Mouse (Mus musculus) frontal cortex, adult (tissue): ENCODE data around the gene Snap29.
A peak's percentile ranks its signal among the peaks of the same experiment; 100 is the strongest.

Experiments used
- ATAC-seq: cut with Nextera tagmentation; 2 replicates; pipeline ENCODE4 v1.9.2; 2017; ENCODE audit warnings: mild to moderate bottlenecking, moderate library complexity, mixed read lengths; ENCODE audit not compliant: low TSS enrichment

The Snap29 gene

DNA sequence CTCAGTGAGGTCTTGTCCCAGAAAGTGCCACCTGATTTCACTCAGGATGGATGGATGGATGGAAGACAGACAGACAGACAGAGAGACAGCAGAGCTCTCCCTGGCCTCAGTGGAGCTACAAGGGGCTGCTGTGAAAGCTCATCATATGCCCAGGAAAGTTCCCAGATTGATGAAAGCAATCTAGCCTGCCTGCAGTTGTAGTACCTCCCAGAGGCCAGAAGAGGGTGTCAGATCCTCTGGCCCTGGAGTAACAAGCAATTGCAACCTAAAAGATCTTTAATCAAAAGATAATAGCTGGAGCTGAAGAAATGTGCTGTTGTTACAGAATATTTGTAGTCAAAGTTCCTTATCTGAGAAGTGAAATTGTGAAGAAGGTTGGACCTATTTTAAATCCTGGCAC lies 68.3 kb downstream of the Snap29 start:
- ATAC-seq, result peak; percentile 67; the same call in 1 of the 2 replicates

DNA sequence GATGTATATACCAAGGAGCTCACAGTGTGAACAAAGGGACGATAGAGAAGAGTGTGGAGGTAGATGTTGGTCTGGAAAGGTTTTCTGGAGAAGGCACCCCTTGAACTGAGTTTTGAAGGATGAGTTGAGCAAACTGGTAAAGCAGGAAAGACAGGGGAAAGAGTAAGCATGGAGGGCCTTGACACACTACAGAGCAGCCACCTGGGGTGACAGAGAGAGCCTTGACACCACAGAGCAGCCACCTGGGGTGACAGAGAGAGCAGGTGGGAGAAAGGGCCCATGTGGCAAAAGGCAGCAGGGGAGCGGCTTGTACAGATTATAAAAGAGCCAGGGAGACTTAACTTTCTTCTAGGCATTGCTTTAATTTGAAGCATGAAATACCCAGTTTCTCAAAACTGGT lies 69.0 kb downstream of the Snap29 start:
- no peak for ATAC-seq

DNA sequence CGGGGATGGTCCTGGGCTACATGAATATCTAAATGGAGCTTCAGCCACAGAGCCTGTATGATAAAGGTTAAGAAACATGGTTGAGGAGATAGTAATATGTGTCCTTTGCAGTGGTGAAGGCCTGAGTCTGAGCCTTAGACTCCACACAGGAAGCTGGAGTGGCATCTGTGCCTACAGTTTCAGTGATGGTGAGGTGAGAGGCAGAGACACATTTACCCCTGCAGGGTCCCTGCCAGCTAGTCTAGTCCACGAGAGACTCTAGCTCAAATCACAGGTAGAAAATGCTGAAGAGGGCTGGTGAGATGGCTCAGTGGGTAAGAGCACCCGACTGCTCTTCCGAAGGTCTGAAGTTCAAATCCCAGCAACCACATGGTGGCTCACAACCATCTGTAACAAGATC lies 69.5 kb downstream of the Snap29 start:
- ATAC-seq, result no peak

DNA sequence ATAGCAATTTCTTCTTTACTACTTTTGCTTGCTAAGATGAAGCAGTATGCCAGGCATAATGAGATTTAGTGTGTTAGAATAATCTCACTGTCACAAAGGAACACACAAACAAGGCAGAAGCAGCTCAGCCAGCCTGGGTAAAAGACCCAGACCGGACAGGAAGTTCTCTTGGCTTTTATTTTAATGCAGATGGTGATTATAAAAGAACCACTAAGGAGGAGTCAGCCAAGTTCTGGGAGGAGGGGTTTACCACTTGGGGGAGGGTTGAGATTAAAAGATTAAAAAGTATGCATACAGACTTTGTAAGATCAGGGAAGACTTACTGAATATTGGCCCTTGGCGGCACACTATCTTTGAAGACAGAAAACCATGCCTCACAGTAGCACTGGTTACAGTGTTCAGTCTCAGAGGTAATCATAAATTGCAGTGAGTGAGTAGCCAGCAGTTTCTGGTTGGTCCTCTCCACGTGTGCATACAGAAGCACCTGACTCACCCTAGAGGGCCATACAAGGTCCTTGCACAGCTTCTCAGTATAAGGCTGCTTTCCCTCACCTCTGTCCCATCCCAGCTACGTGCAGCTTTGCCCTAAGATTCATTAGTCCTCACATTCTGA lies 72.7 kb downstream of the Snap29 start:
- no peak for ATAC-seq
